Mouse (Mus musculus) heart, embryonic 10.5 days (tissue): ENCODE data around the gene Dhtkd1. TPM values are rescaled to one million over a fixed set of nuclear protein-coding genes. Genes with fewer than 3 reads are reported as not detected.
"Not testable (repeated sequence)": the region's sequence is repeated elsewhere in the genome, so short reads cannot be mapped to it uniquely, and the experiment has no call there.

ENCODE experiments used
- DNase-seq: peaks from one replicate; pipeline ENCODE4 v3.0.0-alpha.2; 2017; ENCODE audit warnings: low spot score
- H3K27ac ChIP-seq: fragments of 300-500 bp; sonication (generic); 2 replicates; pipeline ENCODE4 v1.5.1; 2016; ENCODE audit warnings: mild to moderate bottlenecking
- H3K27me3 ChIP-seq: fragments of 300-500 bp; sonication (generic); 2 replicates; pipeline ENCODE4 v1.6.1; 2016; ENCODE audit warnings: mild to moderate bottlenecking; ENCODE audit not compliant: poor library complexity, insufficient read depth, severe bottlenecking
- H3K36me3 ChIP-seq: fragments of 300-500 bp; sonication (generic); 2 replicates; pipeline ENCODE4 v1.6.1; 2016; ENCODE audit warnings: mild to moderate bottlenecking, moderate library complexity
- H3K4me1 ChIP-seq: fragments of 300-500 bp; sonication (generic); 2 replicates; pipeline ENCODE4 v1.6.1; 2016; ENCODE audit warnings: mild to moderate bottlenecking
- H3K4me3 ChIP-seq: fragments of 300-500 bp; sonication (generic); 2 replicates; pipeline ENCODE4 v1.5.1; 2016; ENCODE audit warnings: mild to moderate bottlenecking, moderate library complexity
- H3K9me3 ChIP-seq: fragments of 300-500 bp; sonication (generic); 2 replicates; pipeline ENCODE4 v1.6.1; 2016; ENCODE audit warnings: mild to moderate bottlenecking, moderate library complexity
- WGBS: fragments of 180-500 bp; shearing (Covaris S2); methylation state at CpG from one replicate; pipeline ENCODE4 v1.1.7; 2016; 5-methylcytosine and 5-hydroxymethylcytosine counted together
- polyA plus RNA-seq: library from polyadenylated mRNA; unstranded; fragments of >200 nt; fragmentation: Nextera tagmentation; extraction: Ambion mirVana; gene quantifications from 2 replicates; pipeline ENCODE4 v1.2.1, GENCODE M21; 2016

Gene Dhtkd1
- 3.4 and 4.2 TPM in 2 replicates for polyA plus RNA-seq

DNA sequence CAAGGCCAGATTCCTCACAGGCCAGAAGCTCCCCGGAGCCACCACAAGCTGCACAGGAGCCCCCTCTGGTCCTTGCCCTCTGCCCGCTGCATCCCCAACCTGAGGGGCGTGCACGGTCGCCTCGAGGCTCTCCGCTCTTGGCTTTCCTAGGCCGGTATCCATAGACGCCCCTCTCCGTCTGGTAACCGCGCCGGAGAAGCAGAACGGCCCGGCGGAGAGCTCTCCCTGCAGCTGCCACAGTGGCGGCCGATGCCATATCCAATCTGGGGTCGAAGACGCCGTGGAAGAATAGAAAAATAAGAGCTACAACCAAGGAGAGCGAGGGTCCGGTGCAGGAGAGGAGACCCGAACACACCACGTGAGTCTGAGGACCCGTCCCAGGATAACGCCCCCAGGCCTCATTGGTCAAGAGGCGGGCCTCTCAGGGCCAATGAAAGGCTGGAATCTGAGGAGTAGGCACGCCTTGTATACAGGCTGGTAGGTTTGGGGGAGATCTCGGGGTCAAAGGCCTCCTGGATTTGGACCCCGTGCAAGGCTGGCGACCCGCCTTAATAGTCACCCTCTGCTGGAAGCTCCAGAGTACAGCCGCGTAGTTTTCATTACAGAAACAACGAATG is at the start of gene Dhtkd1:
Gene Dhtkd1 (minus strand): TSS at position 377 of the 617 bp plus-strand sequence.
- peak; percentile 93 for DNase-seq
- H3K27me3 ChIP-seq: no peaks in the 10 kb centered on the region
- peak within 1 kb of the TSS; percentile 77 for H3K4me3 ChIP-seq
- peaks cover 11% of the 10 kb centered on the region; the same call in 1 of the 2 replicates for H3K4me1 ChIP-seq
- under 1% methylated on average over 36 of the region's 36 CpGs for WGBS
- H3K27ac ChIP-seq: peak within 1 kb of the TSS; percentile 83
- no peaks in the 10 kb centered on the region for H3K36me3 ChIP-seq
- H3K9me3 ChIP-seq: no peaks in the 10 kb centered on the region

DNA sequence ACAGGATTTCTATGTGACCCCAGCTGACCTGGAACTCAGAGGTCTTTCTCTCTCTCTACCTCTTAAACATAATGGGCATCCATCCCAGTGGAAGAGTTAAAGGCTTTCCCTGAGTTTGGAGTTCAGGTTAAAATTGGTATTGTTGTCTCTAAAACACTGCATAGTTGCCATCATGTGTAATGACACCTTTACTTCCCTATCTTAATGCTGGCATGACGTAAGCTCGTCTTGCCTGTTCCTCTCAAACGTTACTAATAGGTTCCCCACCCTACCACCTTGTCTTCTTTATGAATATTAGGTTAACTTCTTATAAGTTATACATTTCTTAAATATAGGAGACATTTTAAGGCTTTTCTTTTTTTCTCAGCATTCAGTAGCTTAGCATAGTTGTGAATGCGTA is 34.9 kb upstream of the Dhtkd1 start:
- no peaks in the 10 kb centered on the region for H3K27me3 ChIP-seq
- H3K36me3 ChIP-seq: peaks cover 45% of the 10 kb centered on the region
- H3K27ac ChIP-seq: no peak overlapping the region
- WGBS: 90% methylated on average over 4 of the region's 4 CpGs
- DNase-seq: no peak
- no peak overlapping the region for H3K4me3 ChIP-seq
- H3K9me3 ChIP-seq: no peaks in the 10 kb centered on the region
- no peaks in the 10 kb centered on the region for H3K4me1 ChIP-seq

DNA sequence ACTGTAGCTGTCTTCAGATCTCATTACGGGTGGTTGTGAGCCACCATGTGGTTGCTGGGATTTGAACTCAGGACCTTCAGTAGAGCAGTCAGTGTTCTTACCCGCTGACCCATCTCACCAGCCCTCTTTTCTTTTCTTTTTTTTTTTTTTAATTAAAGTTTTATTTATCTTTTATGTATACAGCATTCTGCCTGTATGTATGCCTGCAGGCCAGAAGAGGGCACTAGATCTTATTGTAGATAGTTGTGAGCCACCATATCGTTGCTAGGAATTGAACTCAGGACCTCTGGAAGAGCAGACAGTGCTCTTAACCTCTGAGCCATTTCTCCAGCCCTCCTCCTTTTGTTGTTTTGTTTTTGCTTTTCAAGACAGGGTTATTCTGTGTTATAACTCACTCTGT is 28.0 kb upstream of the Dhtkd1 start:
- H3K4me3 ChIP-seq, DNase-seq: not testable (repeated sequence)
- WGBS: 94% methylated on average over 3 of the region's 3 CpGs

GRCm38 (mm10) chr2:5965972-5966371 is 23.4 kb upstream of the Dhtkd1 start:
- DNase-seq: no peak
- H3K27ac ChIP-seq: no peak overlapping the region
- peaks cover 40% of the 10 kb centered on the region for H3K36me3 ChIP-seq
- H3K27me3 ChIP-seq: no peaks in the 10 kb centered on the region
- H3K4me1 ChIP-seq: no peaks in the 10 kb centered on the region
- H3K4me3 ChIP-seq: no peak overlapping the region
- WGBS: 89% methylated on average over 3 of the region's 3 CpGs
- no peaks in the 10 kb centered on the region for H3K9me3 ChIP-seq

More for the DNA sequence above, 28.0 kb upstream of the Dhtkd1 start:
- peaks cover 26% of the 10 kb centered on the region for H3K36me3 ChIP-seq
- not testable (repeated sequence) for H3K4me1 ChIP-seq, H3K9me3 ChIP-seq, H3K27ac ChIP-seq, H3K27me3 ChIP-seq

DNA sequence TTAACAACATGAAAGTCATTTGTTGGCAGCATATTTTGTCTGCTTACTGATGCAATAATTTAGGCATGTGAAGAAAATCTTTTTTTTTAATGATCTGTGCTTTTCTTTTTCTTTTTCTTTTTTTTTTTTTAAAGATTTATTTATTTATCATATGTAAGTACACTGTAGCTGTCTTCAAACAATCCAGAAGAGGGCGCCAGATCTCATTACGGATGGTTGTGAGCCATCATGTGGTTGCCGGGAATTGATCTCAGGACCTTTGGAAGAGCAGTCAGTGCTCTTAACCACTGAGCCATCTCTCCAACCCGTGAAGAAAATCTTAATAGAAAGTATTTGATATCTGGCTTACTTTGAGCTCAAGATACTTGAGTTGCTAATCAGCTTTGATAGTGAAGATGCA is 21.1 kb upstream of the Dhtkd1 start:
- peaks cover 58% of the 10 kb centered on the region for H3K36me3 ChIP-seq
- not testable (repeated sequence) for DNase-seq, H3K4me3 ChIP-seq, H3K27ac ChIP-seq, H3K4me1 ChIP-seq, H3K27me3 ChIP-seq, H3K9me3 ChIP-seq
- 82% methylated on average over 4 of the region's 4 CpGs for WGBS

GRCm38 (mm10) chr2:5962265-5962664 is 19.7 kb upstream of the Dhtkd1 start:
- 89% methylated on average over 2 of the region's 2 CpGs for WGBS
- Histone ChIP-seq H3K9me3 (no peaks in the 10 kb centered on the region), H3K4me3 (no peak overlapping the region), H3K36me3 (peaks cover 73% of the 10 kb centered on the region), H3K4me1 (no peaks in the 10 kb centered on the region), H3K27me3 (no peaks in the 10 kb centered on the region), H3K27ac (no peak overlapping the region)
- DNase-seq: no peak

DNA sequence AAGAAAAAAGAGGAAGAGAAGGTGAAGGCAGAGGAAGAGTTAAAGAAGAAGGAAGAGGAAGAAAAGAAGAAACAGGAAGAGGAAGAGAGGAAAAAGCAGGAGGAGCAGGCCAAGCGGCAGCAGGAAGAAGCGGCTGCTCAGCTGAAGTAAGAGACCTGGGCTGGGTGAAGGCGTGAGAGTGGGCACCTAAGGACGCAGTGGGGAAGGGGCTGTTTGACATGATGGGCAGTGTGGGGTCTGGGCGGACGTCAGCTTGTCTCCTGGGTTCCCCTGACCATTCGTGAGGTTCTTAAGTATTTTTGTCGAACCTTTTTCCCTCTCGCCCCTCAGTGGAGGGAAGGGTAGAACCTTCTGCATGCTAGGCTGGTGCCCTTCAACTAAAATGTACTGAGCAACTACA is 15.1 kb upstream of the Dhtkd1 start:
- Histone ChIP-seq H3K4me1 (no peaks in the 10 kb centered on the region), H3K36me3 (peaks cover 55% of the 10 kb centered on the region)

GRCm38 (mm10) chr2:5951621-5952211 is 9.1 kb upstream of the Dhtkd1 start:
- H3K4me3 ChIP-seq: peak overlapping the region; percentile 90
- H3K9me3 ChIP-seq: no peaks in the 10 kb centered on the region
- no peaks in the 10 kb centered on the region for H3K27me3 ChIP-seq
- peak overlapping the region; percentile 94 for H3K27ac ChIP-seq
- peaks cover 3% of the 10 kb centered on the region; the same call in 1 of the 2 replicates for H3K4me1 ChIP-seq
- DNase-seq: peak; percentile 90
- under 1% methylated on average over 46 of the region's 46 CpGs for WGBS
- peaks cover 4% of the 10 kb centered on the region; the same call in 1 of the 2 replicates for H3K36me3 ChIP-seq

More for the DNA sequence above, 15.1 kb upstream of the Dhtkd1 start:
- no peaks in the 10 kb centered on the region for H3K27me3 ChIP-seq
- H3K27ac ChIP-seq: no peak overlapping the region
- DNase-seq: no peak
- no peaks in the 10 kb centered on the region for H3K9me3 ChIP-seq
- H3K4me3 ChIP-seq: no peak overlapping the region
- 85% methylated on average over 9 of the region's 9 CpGs for WGBS

DNA sequence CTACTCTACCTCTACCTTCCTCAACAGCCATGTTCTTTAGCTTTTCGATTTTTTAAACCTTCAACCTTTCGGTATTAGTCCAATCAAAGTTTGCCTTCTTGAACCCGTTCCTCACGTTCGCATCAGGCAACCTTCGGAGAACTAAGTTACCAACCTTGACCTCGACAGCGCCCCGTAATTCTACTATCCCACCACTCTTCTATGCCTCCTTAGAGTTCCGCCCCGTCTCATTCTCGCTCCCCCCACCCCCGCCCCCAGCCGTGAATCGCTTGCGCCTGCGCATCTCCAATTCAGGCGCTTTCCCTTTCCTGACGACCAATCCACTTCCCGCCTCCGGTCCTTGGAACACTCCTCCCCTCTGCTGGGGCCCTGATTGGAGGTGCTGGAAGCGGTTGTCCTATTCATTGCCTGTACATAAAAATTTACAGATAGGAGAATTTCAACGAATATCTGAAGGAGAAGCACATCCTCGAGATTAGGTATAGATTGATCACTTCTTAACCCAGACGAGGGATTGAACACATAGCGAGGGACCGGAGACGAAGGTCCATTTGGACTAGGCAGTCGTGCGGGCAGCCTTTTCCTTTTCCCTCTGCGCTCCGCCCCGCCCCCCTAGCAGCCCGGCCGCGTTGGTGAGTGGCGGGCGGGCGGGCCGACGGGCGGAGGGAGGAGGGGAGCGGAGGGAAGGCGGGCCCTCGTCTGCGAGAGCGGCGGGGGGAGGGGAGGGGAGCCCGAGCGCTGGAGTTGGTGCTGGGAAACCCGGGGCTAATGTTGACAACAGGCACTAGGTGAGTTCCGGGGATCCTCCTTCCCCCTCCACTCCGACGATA is 8.4 kb upstream of the Dhtkd1 start, which contains the start of gene Upf2:
Gene Upf2 (plus strand): TSS at position 704 of the 830 bp plus-strand sequence.
- under 1% methylated on average over 49 of the region's 54 CpGs for WGBS
- Histone ChIP-seq H3K9me3 (no peaks in the 10 kb centered on the region), H3K36me3 (peaks cover 4% of the 10 kb centered on the region; the same call in 1 of the 2 replicates), H3K4me3 (peak within 1 kb of the TSS; percentile 90), H3K27me3 (no peaks in the 10 kb centered on the region), H3K4me1 (peaks cover 3% of the 10 kb centered on the region; the same call in 1 of the 2 replicates), H3K27ac (peak within 1 kb of the TSS; percentile 94)
- DNase-seq: peak; percentile 98

- WGBS: 17% methylated on average over 6 of the region's 6 CpGs
- Histone ChIP-seq H3K9me3 (no peaks in the 10 kb centered on the region), H3K27ac (peak overlapping the region; percentile 94), H3K27me3 (no peaks in the 10 kb centered on the region), H3K4me1 (peaks cover 3% of the 10 kb centered on the region; the same call in 1 of the 2 replicates), H3K4me3 (peak overlapping the region; percentile 90), H3K36me3 (peaks cover 4% of the 10 kb centered on the region; the same call in 1 of the 2 replicates)
- DNase-seq: no peak
Measured at GRCm38 (mm10) chr2:5950305-5950704, 7.7 kb upstream of the Dhtkd1 start.

DNA sequence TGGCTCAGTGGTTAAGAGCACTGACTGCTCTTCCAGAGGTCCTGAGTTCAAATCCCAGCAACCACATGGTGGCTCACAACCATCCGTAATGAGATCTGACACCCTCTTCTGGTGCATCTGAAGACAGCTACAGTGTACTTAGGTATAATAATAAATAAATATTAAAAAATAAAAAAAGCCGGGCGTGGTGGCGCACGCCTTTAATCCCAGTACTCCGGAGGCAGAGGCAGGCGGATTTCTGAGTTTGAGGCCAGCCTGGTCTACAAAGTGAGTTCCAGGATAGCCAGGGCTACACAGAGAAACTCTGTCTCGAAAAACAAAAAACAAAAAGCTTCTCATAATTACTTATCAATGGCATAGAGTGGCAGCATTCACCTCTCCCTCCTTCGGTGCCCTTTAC is 7.2 kb upstream of the Dhtkd1 start:
- not testable (repeated sequence) for H3K4me1 ChIP-seq, DNase-seq, H3K36me3 ChIP-seq, H3K27me3 ChIP-seq, H3K9me3 ChIP-seq
- Histone ChIP-seq H3K4me3 (peak overlapping the region; percentile 90), H3K27ac (peak overlapping the region; percentile 94; the same call in 1 of the 2 replicates)
- WGBS: 95% methylated on average over 9 of the region's 9 CpGs

- no peaks in the 10 kb centered on the region for H3K27me3 ChIP-seq
- DNase-seq: no peak
- no peak overlapping the region for H3K4me3 ChIP-seq
- no peak overlapping the region for H3K27ac ChIP-seq
- WGBS: 94% methylated on average over 2 of the region's 2 CpGs
- peaks cover 4% of the 10 kb centered on the region; the same call in 1 of the 2 replicates for H3K36me3 ChIP-seq
- peaks cover 3% of the 10 kb centered on the region; the same call in 1 of the 2 replicates for H3K4me1 ChIP-seq
- no peaks in the 10 kb centered on the region for H3K9me3 ChIP-seq
Measured at GRCm38 (mm10) chr2:5948964-5949363, 6.4 kb upstream of the Dhtkd1 start.

GRCm38 (mm10) chr2:5946876-5947275 is 4.3 kb upstream of the Dhtkd1 start:
- no peaks in the 10 kb centered on the region for H3K9me3 ChIP-seq
- no peak for DNase-seq
- no peaks in the 10 kb centered on the region for H3K27me3 ChIP-seq
- no peak overlapping the region for H3K4me3 ChIP-seq
- WGBS: 80% methylated on average over 3 of the region's 3 CpGs
- no peak overlapping the region for H3K27ac ChIP-seq
- H3K36me3 ChIP-seq: no peaks in the 10 kb centered on the region
- H3K4me1 ChIP-seq: peaks cover 14% of the 10 kb centered on the region; the same call in 1 of the 2 replicates
